Mouse (Mus musculus) kidney, adult 2 months (tissue): ENCODE measurements around the gene Sptssb. TPM values are rescaled to one million over a fixed set of nuclear protein-coding genes. Genes with fewer than 3 reads are reported as not detected.

Experiments
- DNase-seq: peaks from one replicate; pipeline ENCODE4 v3.0.0; 2021
- H3K27ac ChIP-seq: fragments of 200-500 bp; 2 replicates; pipeline ENCODE4 v1.5.1; 2012; ENCODE audit warnings: low read depth, low read length, control low read depth, inconsistent platforms; ENCODE audit not compliant: insufficient read depth
- H3K27me3 ChIP-seq: fragments of 200-500 bp; replicated peaks from 2 replicates; pipeline ENCODE4 v1.6.1; 2012; ENCODE audit warnings: mild to moderate bottlenecking, moderate library complexity, low read length, inconsistent platforms; ENCODE audit not compliant: control insufficient read depth, insufficient read depth
- H3K36me3 ChIP-seq: fragments of 200-500 bp; 2 replicates; pipeline ENCODE4 v1.6.1; 2012; ENCODE audit warnings: mild to moderate bottlenecking, moderate library complexity, low read length, inconsistent platforms; ENCODE audit not compliant: control insufficient read depth, insufficient read depth
- H3K4me1 ChIP-seq: fragments of 200-500 bp; 2 replicates; pipeline ENCODE4 v1.6.1; 2011; ENCODE audit warnings: low read length; ENCODE audit not compliant: control insufficient read depth, insufficient read depth
- H3K4me3 ChIP-seq: fragments of 200-500 bp; 2 replicates; pipeline ENCODE4 v1.5.1; 2011; ENCODE audit warnings: mild to moderate bottlenecking, low read depth, low read length, control low read depth; ENCODE audit not compliant: insufficient read depth
- CTCF ChIP-seq: fragments of 200-500 bp; conservative IDR thresholded peaks from 2 replicates; pipeline ENCODE4 v1.5.1; 2011; ENCODE audit warnings: low read depth, mild to moderate bottlenecking, control low read depth, low read length, moderate library complexity, mixed read lengths; ENCODE audit not compliant: insufficient read depth, insufficient read length
- POLR2A ChIP-seq: fragments of 200-500 bp; IDR thresholded peaks from one replicate; pipeline ENCODE4 v1.6.1; 2011; ENCODE audit warnings: low read depth, low read length, control low read depth
- WGBS: fragments of 180-500 bp; shearing (Covaris S2); methylation state at CpG from one replicate; pipeline ENCODE4 v1.1.7; 2018; 5-methylcytosine and 5-hydroxymethylcytosine counted together
- polyA plus RNA-seq: library from polyadenylated mRNA; depleted of rRNA; stranded (reverse); fragments of >200 nt; gene quantifications from 2 replicates; pipeline ENCODE4 v1.2.3, GENCODE M21; 2012

Sptssb gene
- polyA plus RNA-seq, 1 experiment, result 14.5 TPM

DNA sequence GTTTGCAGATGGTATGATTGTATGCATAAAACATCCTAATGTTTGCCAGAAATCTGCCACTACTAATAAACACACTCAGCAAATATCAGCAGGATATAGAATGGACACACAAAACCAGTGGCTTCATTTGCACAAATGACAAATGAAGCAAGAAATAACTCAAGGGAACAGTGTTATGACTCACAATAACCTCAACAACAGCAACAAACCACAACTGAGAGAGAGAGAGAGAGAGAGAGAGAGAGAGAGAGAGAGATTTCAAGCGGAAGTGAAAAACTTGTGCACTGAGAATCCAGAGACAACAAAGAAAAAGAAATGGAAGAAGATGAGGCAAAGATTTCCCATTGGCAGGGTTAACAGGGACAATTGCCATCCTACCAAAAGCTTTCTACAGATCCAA lies 35.2 kb downstream of the Sptssb start:
- H3K36me3 ChIP-seq, result no peaks in the 10 kb centered on the region
- no peaks in the 10 kb centered on the region for H3K4me1 ChIP-seq
- DNase-seq, result no peak
- whole genome bisulfite sequencing, result 92% methylated on average over 1 of the region's 1 CpGs
- H3K4me3 ChIP-seq, result no peak overlapping the region
- TF ChIP-seq POLR2A (no peak), CTCF (no peak)
- H3K27me3 ChIP-seq, result no peaks in the 10 kb centered on the region
- no peak overlapping the region for H3K27ac ChIP-seq

- H3K36me3 ChIP-seq, result no peaks in the 10 kb centered on the region
- H3K27ac ChIP-seq, result no peak overlapping the region
- DNase-seq, result no peak
- H3K27me3 ChIP-seq, result no peaks in the 10 kb centered on the region
- no peak for TF ChIP-seq POLR2A
- no peak for TF ChIP-seq CTCF
- H3K4me3 ChIP-seq, result no peak overlapping the region
- WGBS, result 80% methylated on average over 7 of the region's 7 CpGs
- no peaks in the 10 kb centered on the region for H3K4me1 ChIP-seq
Measured at GRCm38 (mm10) chr3:69820614-69821013, 39.1 kb downstream of the Sptssb start.

- H3K4me1 ChIP-seq, result no peaks in the 10 kb centered on the region
- WGBS, result 49% methylated on average over 3 of the region's 3 CpGs
- TF ChIP-seq CTCF, result no peak
- TF ChIP-seq POLR2A, result no peak
- no peak overlapping the region for H3K4me3 ChIP-seq
- no peak overlapping the region for H3K27ac ChIP-seq
- no peaks in the 10 kb centered on the region for H3K27me3 ChIP-seq
- no peak for DNase-seq
- H3K36me3 ChIP-seq, result no peaks in the 10 kb centered on the region
Measured at GRCm38 (mm10) chr3:69819851-69820200, 39.9 kb downstream of the Sptssb start.

DNA sequence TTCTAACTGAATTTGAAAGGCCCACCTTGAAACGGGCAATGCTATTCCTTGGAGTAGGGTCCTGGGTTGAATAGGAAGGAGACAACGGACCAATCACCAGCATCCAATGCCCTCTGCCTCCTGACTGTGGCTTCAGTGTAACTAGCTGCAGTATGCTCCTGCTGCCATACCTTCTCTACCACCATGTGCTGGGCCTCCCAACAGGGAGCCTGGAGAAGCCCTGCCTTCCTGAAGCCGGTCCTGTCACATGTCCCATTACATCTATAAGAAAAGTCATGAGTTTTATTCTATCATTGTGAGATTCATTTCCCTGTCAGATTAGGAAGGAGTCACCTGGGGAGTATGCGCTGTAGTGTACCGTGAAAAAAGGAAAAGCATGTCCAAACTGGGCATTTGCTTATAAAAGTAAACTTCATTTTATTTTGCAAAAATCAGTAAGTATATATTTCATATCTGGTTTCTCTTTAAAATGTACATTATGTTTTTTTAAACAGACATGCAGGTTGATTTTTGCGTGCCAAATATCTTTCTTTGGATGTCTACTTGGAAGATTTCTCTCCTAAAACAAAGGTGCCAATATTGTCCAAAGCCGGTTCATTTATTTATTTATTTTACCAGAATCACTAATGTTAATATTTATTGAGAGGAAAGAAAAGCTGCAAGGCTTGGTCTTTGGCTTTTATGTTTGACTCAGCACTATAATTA lies 40.4 kb downstream of the Sptssb start:
- TF ChIP-seq POLR2A, result no peak
- TF ChIP-seq CTCF, result no peak
- no peak overlapping the region for H3K4me3 ChIP-seq
- H3K27me3 ChIP-seq, result no peaks in the 10 kb centered on the region
- DNase-seq, result no peak
- no peaks in the 10 kb centered on the region for H3K4me1 ChIP-seq
- WGBS, result 84% methylated on average over 7 of the region's 7 CpGs
- no peaks in the 10 kb centered on the region for H3K36me3 ChIP-seq
- H3K27ac ChIP-seq, result no peak overlapping the region

- WGBS, result 54% methylated on average over 5 of the region's 5 CpGs
Measured at GRCm38 (mm10) chr3:69818466-69818865, 41.3 kb downstream of the Sptssb start.

DNA sequence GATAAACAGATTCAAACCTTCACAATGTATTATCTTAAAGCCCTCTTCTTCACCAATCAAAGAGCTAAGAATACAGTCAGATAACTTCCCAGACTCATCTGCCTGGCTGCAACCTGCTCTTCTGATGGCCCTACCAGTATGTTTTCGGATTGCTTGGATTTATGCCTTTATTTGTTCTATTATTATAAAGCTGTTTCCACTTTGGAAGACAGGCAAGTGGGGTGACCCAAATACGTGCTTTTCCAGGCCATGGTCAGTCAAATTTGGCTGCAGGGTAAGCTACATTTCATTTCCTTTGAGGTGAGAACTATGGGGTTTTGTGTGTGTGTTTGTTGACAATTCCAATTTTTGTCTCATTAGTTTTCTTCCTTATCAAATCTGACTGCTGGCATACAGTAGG lies 43.2 kb downstream of the Sptssb start:
- Histone ChIP-seq H3K4me3 (no peak overlapping the region), H3K27me3 (no peaks in the 10 kb centered on the region), H3K36me3 (no peaks in the 10 kb centered on the region), H3K4me1 (no peaks in the 10 kb centered on the region), H3K27ac (no peak overlapping the region)
- TF ChIP-seq CTCF, result no peak
- TF ChIP-seq POLR2A, result no peak
- DNase-seq, result no peak
- 77% methylated on average over 2 of the region's 2 CpGs for WGBS

More at GRCm38 (mm10) chr3:69818466-69818865, 41.3 kb downstream of the Sptssb start:
- Histone ChIP-seq H3K27me3 (no peaks in the 10 kb centered on the region), H3K36me3 (no peaks in the 10 kb centered on the region), H3K4me1 (no peaks in the 10 kb centered on the region), H3K4me3 (no peak overlapping the region), H3K27ac (no peak overlapping the region)
- no peak for TF ChIP-seq POLR2A
- TF ChIP-seq CTCF, result no peak
- DNase-seq, result no peak

- Histone ChIP-seq H3K36me3 (no peaks in the 10 kb centered on the region), H3K4me1 (no peaks in the 10 kb centered on the region), H3K27me3 (0 out of 2 replicates have a peak, but pooled peaks cover 1% of the 10 kb centered on the region), H3K4me3 (no peak overlapping the region), H3K27ac (no peak overlapping the region)
- 70% methylated on average over 11 of the region's 11 CpGs for WGBS
- no peak for TF ChIP-seq CTCF
- no peak for TF ChIP-seq POLR2A
- no peak for DNase-seq
Measured at GRCm38 (mm10) chr3:69813005-69813695, 46.6 kb downstream of the Sptssb start.
